Mouse (Mus musculus): ENCODE measurements at regions not wholly inside any gene's neighbourhood (a gene's known extent, or its start where the extent isn't known, plus 50 kb on each side); places are given as distances from the start of the nearest gene placed in this dataset.
A peak's percentile ranks its signal among the peaks of the same experiment; 100 is the strongest.

GRCm38 (mm10) chr14:79913315-79913714 lies 70.6 kb upstream of the Olfm4 start:
- in situ Hi-C loops (cut with MboI; ENCODE audit: low pct_ligation_motif_present, low pct_unique_long_range_greater_than_20kb, low sequenced_read_pairs) = no loop called here
- peaks cover 0 to 24% of the 10 kb centered on the region in 2 experiments; a peak in 2 of 4 replicates for H3K4me1 ChIP-seq (ENCODE audit: control insufficient read depth in 1 of 2, insufficient read depth in 2 of 2)
- H3K4me2 ChIP-seq (ENCODE audit: insufficient read depth, low read depth, poor library complexity, severe bottlenecking) = no peak overlapping the region

GRCm38 (mm10) chr14:79912610-79913009 lies 71.3 kb upstream of the Olfm4 start:
- Histone ChIP-seq H3K4me2 (ENCODE audit: insufficient read depth, low read depth, poor library complexity, severe bottlenecking) (no peak overlapping the region), H3K9me3 (replicated peaks; ENCODE audit: low read length) (peaks cover 3% of the 10 kb centered on the region), H3K4me1 (ENCODE audit: control insufficient read depth in 1 of 2, insufficient read depth in 2 of 2) (peaks cover 0 to 31% of the 10 kb centered on the region in 2 experiments; a peak in 2 of 4 replicates), H3K36me3 (replicated peaks in 1 of 2; ENCODE audit: control insufficient read depth in 1 of 2, insufficient read depth in 1 of 2, low read length in 1 of 2) (peaks cover 0 to 3% of the 10 kb centered on the region in 2 experiments), H3K9ac (ENCODE audit: insufficient read depth, low read depth) (no peak overlapping the region), H3K79me2 (replicated peaks; ENCODE audit: control insufficient read depth, extremely low read depth, insufficient read depth, poor library complexity, severe bottlenecking) (no peaks in the 10 kb centered on the region), H3K27ac (ENCODE audit: insufficient read depth, low read depth) (no peak overlapping the region), H3K27me3 (replicated peaks) (no peaks in the 10 kb centered on the region), H3K4me3 (replicated peaks in 1 of 3; ENCODE audit: low read depth in 2 of 3, low read length in 2 of 3, poor library complexity in 1 of 3) (no peak overlapping the region)
- dilution Hi-C loops (cut with MboI; ENCODE audit: extremely low pct_ligation_motif_present, extremely low pct_unique_long_range_greater_than_20kb, low sequenced_read_pairs) = no loop called here
- in situ Hi-C loops (cut with MboI; ENCODE audit: low pct_ligation_motif_present, low pct_unique_long_range_greater_than_20kb, low sequenced_read_pairs) = no loop called here
- peak; percentile 78 for DNase-seq (ENCODE audit: extremely low read depth)
- TF ChIP-seq RCOR1 (conservative IDR thresholded peaks at IDR 0.05; ENCODE audit: low read depth, low read length) = no peak
- TF ChIP-seq IRF4 (IDR thresholded peaks at IDR 0.05; ENCODE audit: low read depth, low read length) = peak; percentile 50; the same call in 1 of the 2 replicates
- no peak for TF ChIP-seq TBP (conservative IDR thresholded peaks at IDR 0.05; ENCODE audit: low read depth, low read length)
- TF ChIP-seq NELFE (IDR thresholded peaks at IDR 0.05; ENCODE audit: low read depth, low read length) = peak; percentile 53
- peak; percentile 93 for TF ChIP-seq SMC3 (IDR thresholded peaks at IDR 0.05; ENCODE audit: low read depth, low read length)
- no peak for TF ChIP-seq MAX (IDR thresholded peaks at IDR 0.05; ENCODE audit: low read length)
- no peak; the same call in 1 of the 2 replicates for TF ChIP-seq MYC (IDR thresholded peaks at IDR 0.05; ENCODE audit: low read depth, low read length)
- TF ChIP-seq MAFK (IDR thresholded peaks at IDR 0.05; ENCODE audit: insufficient replicate concordance, low read length) = no peak
- no peak for TF ChIP-seq MEF2A (IDR thresholded peaks at IDR 0.05; ENCODE audit: borderline replicate concordance, low read depth, low read length)
- TF ChIP-seq ZC3H11A (IDR thresholded peaks at IDR 0.05; ENCODE audit: low read depth, low read length) = peak; percentile 80
- 0 out of 2 replicates have a peak, but pooled peaks have one; percentile 13 for TF ChIP-seq TCF12 (IDR thresholded peaks at IDR 0.05; ENCODE audit: low read depth, low read length)
- no peak for TF ChIP-seq HCFC1 (IDR thresholded peaks at IDR 0.05; ENCODE audit: low read depth, low read length)
- 0 out of 2 replicates have a peak, but pooled peaks have one; percentile 10 for TF ChIP-seq BHLHE40 (IDR thresholded peaks at IDR 0.05; ENCODE audit: low read depth, low read length)
- peak; percentile 88 to 92 for TF ChIP-seq CTCF (conservative IDR thresholded peaks at IDR 0.05 in 1 of 2, IDR thresholded peaks at IDR 0.05 in 1 of 2; ENCODE audit: low read depth in 2 of 2, low read length in 2 of 2)
- TF ChIP-seq ZNF384 (IDR thresholded peaks at IDR 0.05; ENCODE audit: low read depth, low read length) = peak; percentile 13; the same call in 1 of the 2 replicates
- TF ChIP-seq E2F4 (IDR thresholded peaks at IDR 0.05; ENCODE audit: insufficient replicate concordance, low read depth, low read length) = no peak
- TF ChIP-seq UBTF (IDR thresholded peaks at IDR 0.05; ENCODE audit: low read depth, low read length) = no peak
- TF ChIP-seq KAT2A (IDR thresholded peaks at IDR 0.05; ENCODE audit: insufficient replicate concordance, low read length) = no peak
- TF ChIP-seq RAD21 (IDR thresholded peaks at IDR 0.05; ENCODE audit: low read depth, low read length) = peak; percentile 95
- no peak for TF ChIP-seq SIN3A (IDR thresholded peaks at IDR 0.05; ENCODE audit: low read length)
- TF ChIP-seq ZMIZ1 (IDR thresholded peaks at IDR 0.05; ENCODE audit: low read depth, low read length) = no peak

More at GRCm38 (mm10) chr14:79913315-79913714, 70.6 kb upstream of the Olfm4 start:
- Histone ChIP-seq H3K9ac (ENCODE audit: insufficient read depth, low read depth) (no peak overlapping the region), H3K9me3 (replicated peaks; ENCODE audit: low read length) (peaks cover 3% of the 10 kb centered on the region), H3K27ac (ENCODE audit: insufficient read depth, low read depth) (no peak overlapping the region), H3K79me2 (replicated peaks; ENCODE audit: control insufficient read depth, extremely low read depth, insufficient read depth, poor library complexity, severe bottlenecking) (no peaks in the 10 kb centered on the region), H3K27me3 (replicated peaks) (no peaks in the 10 kb centered on the region), H3K36me3 (replicated peaks in 1 of 2; ENCODE audit: control insufficient read depth in 1 of 2, insufficient read depth in 1 of 2, low read length in 1 of 2) (peaks cover 0 to 3% of the 10 kb centered on the region in 2 experiments), H3K4me3 (replicated peaks in 1 of 3; ENCODE audit: low read depth in 2 of 3, low read length in 2 of 3, poor library complexity in 1 of 3) (no peak overlapping the region)
- dilution Hi-C loops (cut with MboI; ENCODE audit: extremely low pct_ligation_motif_present, extremely low pct_unique_long_range_greater_than_20kb, low sequenced_read_pairs) = no loop called here
- no peak for DNase-seq (ENCODE audit: extremely low read depth)
- TF ChIP-seq EP300 (IDR thresholded peaks at IDR 0.05; ENCODE audit: low read length) (0 out of 2 replicates have a peak, but pooled peaks have one; percentile 11), MAZ (IDR thresholded peaks at IDR 0.05; ENCODE audit: low read depth, low read length) (no peak)

Data from CH12.LX (cell line).